Mouse (Mus musculus) layer of hippocampus, adult 18-20 months (tissue): ENCODE measurements at regions not wholly inside any gene's neighbourhood (a gene's known extent, or its start where the extent isn't known, plus 50 kb on each side); places are given as distances from the start of the nearest gene placed in this dataset.
A peak's percentile ranks its signal among the peaks of the same experiment; 100 is the strongest.

ENCODE experiments used
- DNase-seq, 2 experiments: peaks; one replicate each; pipeline ENCODE4 v3.0.0; 2022; ENCODE audit warnings: low spot score in 2 of 2

DNA sequence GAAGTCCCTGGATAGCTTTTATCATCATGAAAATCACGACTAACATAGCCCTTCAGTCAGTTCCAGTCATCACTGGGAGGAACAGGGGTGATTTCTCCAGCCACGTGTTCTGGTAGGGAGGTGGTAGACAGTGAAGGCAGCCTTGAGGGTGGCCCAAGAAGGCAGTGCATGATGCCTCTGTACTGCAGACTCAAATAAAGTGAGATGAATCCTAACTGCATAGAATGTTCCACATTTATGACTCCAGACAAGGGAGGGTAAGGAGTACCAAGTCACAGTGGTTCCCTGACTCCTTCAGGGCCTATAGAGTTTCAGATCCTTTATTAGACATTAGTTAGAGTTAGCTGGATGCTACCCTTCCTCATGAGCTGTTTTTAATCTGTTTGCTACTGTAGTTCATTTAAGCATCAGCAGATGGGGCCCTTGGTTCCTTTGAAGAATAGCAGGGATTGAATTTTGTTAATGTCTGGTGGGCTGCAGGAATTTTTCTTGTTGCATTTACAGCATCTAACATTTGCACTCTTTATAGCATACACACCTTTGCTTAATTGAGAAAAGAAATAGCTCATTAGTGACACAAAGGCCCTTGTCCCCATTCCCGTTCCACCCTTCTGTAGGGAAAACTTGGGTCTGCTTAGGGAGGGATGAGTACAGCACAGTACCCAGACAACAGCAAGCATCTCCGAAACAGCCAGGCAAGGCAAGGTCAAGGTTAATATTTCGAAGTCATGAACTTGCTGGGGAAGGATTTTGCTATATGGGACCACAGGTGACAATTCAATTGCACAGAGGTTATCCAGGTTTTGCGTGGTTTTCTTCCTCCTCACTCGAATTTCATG is 359.0 kb upstream of the Pkn2 start:
- DNase-seq, result peak in 1 of 2 experiments; percentile 71

GRCm38 (mm10) chr3:143238546-143238945 is 356.7 kb upstream of the Pkn2 start:
- DNase-seq, result no peak

DNA sequence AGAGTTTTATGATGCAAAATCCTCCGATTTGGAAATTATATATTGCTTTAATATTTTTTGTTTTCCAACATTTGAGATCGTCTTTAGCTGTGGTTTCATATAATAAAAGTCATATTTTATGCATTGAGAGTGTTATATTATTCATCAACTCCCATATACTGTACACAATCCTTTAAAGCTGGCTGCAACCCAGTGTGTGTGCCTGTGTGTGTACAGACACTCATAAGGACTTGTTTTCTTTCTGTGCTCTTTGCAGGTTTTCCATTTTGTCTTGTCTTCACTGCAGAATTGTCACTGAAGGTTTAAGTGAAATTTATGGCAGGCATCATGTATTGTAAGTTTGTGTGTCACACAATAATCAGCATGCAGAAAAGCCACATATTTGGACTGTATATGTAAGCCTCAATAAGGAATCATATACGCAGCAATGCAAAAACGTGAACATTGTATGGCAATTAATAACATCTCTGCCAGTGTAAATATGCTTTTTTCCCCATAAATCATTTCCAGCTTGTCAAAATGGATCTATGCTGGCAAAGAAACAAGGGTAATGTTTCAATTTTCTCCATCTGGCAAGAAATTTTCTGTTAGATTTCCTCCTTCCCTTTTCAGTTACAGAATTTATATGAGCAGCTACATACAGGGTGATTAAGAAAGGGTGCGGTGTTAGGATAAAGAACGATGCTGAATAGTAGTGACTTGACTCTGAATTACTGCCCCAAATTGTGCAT is 342.4 kb upstream of the Pkn2 start:
- no peak for DNase-seq

DNA sequence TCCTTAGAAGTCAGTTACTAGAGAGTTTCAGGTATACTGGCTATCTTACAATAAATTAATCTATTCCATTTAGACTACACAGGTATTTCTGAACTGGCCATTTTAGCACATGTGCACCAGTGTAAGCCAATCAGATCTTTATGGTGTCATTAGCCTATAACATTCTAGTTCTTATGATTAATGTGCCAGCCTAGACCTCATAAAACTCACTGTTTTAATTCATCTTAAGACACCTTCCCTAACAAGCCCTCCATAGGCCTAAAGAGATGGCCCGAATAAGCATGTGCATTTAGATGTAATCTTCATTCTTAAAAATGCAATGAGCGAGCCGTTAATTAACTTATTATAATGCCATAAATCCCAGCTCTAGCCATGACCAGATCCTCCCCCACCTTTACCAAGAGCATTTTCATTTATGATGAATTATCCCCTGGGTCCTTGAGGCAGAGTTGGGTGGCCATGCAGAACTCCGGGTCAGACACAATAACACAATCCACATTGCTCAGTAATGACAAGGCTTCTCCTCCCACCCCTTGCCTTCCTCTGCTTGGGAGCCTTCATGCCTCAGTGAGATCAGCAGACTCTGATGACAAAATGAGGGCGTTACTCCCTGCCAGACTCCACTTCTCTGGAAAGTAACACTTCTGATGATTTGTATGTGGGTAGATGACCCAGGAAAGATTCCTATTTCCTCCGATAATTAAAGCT is 311.6 kb upstream of the Pkn2 start:
- DNase-seq, result no peak

DNA sequence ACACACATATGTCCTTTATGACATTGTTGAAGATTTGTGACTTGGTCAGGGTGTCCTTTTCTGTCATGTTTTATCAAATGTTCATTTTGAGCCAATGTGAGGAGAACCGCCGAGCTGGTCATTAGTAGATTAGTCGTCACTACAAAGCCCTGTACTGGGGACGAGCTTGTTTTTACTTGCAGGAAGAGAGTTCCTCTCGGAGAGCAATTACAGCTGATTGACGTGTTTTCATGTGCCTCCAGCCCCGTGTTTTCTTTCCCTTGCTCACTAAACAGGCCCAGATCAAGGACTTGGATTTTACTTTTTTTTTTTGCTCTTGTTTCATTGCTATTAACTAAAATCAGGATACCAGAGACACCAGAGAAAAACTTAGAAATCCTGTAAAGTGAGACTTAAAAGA is 307.1 kb upstream of the Pkn2 start:
- DNase-seq, result no peak

DNA sequence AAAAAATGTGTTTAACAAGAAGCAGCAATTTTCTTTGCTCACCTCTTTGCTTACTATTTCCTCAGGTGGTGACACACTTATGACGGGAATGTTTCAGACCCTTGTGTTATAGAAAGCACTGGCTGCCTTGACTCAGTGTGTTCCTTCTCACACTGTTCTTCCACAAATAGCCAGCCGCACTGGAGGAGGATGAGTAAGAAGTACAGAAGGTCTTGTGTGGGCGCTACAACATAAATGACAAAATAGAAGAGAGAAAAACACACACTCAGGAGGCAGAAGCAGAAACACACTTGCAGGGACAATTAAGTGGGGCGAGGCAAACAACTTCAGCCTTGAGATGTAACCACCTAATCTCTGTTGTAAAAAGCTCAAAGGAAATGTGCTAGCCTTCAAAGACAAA is 292.2 kb upstream of the Pkn2 start:
- DNase-seq, result peak; percentile 7 to 65

DNA sequence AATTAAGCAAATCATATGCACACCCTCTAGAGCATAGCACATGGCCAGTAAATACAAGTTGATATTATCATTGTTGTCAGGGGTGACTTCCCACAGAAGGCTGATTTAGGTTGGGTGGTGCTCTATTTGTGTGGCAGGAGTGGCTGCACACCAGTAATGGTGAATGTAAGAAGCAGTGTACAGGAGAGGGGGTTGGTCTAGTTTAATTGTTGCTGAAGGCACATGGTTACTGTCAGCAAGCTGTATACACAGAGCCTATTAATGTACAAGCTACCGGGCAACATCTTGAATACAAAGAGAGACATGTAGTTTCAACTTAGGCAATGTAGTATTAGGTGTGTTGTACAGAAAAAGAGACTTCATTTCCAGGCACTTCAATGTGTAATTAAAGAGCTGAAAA is 280.6 kb upstream of the Pkn2 start:
- no peak for DNase-seq

- no peak for DNase-seq
Observed at GRCm38 (mm10) chr3:143161993-143162392, 280.2 kb upstream of the Pkn2 start.

DNA sequence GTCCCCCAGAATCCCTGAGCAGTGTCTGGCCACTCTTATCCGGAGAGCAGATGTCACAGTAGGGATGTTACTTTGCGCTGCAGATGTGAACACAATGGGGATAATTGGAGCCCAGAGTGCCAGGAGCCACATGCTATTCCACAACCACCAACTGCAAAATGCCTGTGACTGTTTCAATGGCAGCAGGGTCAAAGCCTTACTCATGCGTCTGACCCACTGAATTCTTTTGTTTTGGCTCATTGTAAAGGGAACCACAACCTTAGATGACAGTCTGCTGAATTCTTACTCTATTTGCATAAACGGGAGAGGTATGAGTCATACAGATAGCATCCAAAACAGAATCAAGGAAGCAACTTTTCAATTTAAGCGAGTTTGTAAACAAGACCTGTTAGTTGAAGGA is 276.8 kb upstream of the Pkn2 start:
- DNase-seq, result no peak

- DNase-seq, result no peak
Observed at GRCm38 (mm10) chr3:143156733-143157524, 275.1 kb upstream of the Pkn2 start.

GRCm38 (mm10) chr3:143156174-143156573 is 274.4 kb upstream of the Pkn2 start:
- no peak for DNase-seq

- DNase-seq, result no peak
Observed at GRCm38 (mm10) chr3:143155556-143155955, 273.8 kb upstream of the Pkn2 start.

- no peak for DNase-seq
Observed at GRCm38 (mm10) chr3:143147471-143147870, 265.7 kb upstream of the Pkn2 start.

DNA sequence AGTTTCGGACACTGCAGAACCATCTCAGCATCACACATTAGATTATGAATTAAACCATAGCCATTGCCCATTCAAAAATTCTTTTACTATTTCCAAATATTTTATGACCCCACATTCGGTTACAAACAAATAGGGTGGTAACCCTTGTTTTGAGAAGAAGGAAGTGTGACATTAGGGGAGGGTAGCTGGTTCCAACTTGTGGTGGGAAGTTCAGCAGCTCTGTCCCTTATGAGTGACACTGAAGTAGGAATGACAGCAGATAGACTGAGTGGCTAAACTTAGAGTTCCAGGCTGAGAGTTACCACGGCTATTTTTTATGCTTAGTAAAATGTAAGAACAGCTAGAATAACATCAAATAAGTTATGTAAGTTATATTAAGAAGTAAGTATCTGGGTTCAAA is 257.1 kb upstream of the Pkn2 start:
- no peak for DNase-seq

GRCm38 (mm10) chr3:143134528-143134927 is 252.7 kb upstream of the Pkn2 start:
- DNase-seq, result no peak

DNA sequence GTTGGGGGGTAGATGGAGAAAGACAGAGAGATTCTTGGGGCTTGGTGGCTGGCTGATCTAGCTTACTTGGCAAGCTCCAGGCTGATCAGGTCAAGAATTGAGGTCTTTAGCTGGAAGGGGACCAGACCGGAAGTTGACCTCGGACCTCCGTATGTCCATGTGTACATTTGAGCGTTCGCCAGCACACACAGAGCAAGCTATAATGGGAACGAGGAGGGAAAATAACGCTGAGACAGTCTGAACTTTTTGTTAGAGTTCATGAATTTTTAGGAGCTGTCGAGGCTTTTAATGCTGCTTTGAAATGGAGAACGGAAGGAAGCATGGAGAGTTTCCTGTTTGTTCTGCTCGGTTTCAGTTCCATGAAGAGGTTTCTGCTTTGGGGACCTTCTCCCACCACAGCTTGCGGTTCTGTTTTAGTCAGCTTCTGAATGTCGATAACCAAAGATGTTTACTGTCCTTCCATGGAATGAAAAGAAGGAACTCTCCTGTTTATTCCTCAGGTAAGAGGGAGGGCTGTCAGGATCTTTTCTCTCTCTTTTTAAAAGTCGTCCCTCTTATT is 226.0 kb upstream of the Pkn2 start:
- no peak for DNase-seq

DNA sequence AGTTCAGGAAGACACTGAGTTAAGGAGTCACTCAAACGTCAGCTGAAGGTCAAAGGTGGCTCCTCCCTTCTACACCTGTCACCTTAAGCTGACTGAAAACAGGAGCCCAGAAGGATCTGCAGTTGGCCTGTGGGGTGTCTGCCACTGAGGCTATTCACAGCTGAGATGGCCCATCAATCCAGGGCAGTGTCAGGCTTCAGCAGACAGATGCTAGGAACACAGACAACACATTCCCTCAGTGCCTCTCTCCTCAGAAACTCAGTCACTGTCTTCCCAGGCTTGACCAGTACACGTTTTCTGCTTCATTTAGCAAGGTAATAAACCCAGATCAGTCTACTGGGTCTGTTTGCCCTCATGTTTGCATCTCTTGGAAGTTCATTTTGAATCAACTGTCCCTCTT is 222.9 kb upstream of the Pkn2 start:
- no peak for DNase-seq

DNA sequence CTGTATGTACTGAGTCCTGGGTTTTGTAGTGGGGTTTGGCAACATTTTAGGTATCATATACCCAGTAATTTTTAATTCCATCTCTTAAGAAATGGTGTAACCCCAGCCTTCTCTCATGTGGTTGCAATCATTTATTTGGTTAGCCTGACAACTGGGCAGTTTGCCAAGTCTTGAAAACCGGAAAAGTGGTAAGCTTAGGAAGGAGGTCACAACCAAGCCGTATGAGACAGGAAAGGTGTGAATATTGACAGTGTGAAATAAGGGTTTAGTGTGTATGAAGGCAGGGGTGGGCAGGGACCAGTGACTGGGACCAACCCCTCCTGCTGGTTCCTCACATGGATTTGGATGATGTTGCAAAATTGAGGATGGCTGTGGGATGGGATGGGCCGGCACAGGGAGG is 221.5 kb upstream of the Pkn2 start:
- DNase-seq, result no peak

DNA sequence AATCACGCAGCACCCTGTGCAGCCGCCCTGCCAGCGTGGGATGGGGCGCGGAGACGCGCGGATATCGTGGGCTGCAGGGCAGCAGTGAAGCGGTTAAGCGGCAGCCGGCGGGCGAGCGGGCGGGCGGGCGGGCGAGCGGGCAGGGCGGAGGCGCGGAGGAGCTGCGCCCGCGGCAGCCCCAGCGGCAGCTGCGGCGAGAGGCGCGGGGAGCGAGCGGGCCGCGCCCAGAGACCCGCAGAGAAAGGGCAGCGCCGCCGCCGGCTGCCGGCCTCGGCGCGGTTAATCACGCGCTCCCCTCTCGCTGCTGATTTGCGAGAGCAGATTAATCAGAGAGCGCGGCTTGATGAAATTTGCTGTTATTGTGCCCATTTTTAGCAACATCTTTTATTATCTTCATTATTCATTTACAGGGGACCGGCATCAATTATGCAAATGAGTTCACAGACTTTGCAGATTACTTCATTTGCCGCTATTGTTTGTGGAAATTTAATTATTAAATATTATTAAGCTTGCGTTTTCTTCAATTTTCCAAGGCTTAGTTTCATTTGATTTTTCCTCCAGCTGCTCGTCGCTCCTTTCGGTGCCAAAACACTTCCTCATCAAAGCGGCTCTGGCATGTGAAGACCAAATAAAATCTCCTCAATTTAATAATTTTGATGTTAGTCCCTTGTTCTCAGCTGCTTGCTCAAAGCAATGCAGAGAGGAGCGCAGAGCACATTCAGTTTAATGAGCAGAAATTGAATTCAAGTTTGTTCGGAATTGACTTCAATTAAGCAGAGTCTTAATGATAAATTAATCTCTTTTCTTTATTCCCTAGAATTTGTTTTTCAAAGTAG is 219.2 kb upstream of the Pkn2 start:
- peak; percentile 19 to 42 for DNase-seq

DNA sequence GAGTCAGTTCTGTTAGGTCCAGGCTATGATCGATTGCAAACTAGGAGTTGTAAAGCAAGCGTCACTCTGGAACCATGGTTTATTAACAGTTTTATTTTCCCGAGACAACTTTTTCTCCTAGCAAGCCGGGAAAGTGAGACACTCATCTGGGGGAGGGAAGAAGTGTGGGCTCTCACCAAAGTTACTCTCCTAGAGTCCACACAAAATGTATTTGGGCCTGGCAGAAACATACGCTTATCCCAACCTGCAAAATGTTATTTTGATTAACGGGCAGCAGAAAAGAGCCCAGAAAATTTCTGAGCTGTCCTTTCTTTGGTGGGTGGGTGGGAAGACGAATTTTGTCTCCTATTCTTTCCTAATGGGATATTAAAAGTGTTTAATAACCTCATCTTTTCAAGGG is 218.4 kb upstream of the Pkn2 start:
- DNase-seq, result no peak
